8 mouse cellular contexts compared by ENCODE assay signal in genomic region chr3:37906806-37907251, GRCm38 (mm10).
DNase-seq lines count a peak whose midpoint lies in the region; ATAC-seq lines count a peak whose summit lies in the region.

No protein-coding gene starts in this region.

- no peak for ATAC-seq in midbrain, embryonic 16.5 days
- ATAC-seq in kidney, embryonic 16.5 days (ENCODE audit: low FRiP score, low TSS enrichment), result peak; percentile 88
- ATAC-seq in neural tube, embryonic 13.5 days (ENCODE audit: low read depth), result peak; percentile 90
- ATAC-seq in forebrain, embryonic 15.5 days (replicated peaks), result no peak

- no peak overlapping the region for H3K9ac ChIP-seq in midbrain, embryonic 16.5 days (ENCODE audit: low read depth, low read length)
- H3K9ac ChIP-seq in kidney, embryonic 16.5 days (replicated peaks; ENCODE audit: low read length), result no peak overlapping the region
- no peak overlapping the region for H3K9ac ChIP-seq in neural tube, embryonic 13.5 days
- no peak overlapping the region for H3K9ac ChIP-seq in forebrain, embryonic 15.5 days (replicated peaks)

- H3K9me3 ChIP-seq in midbrain, embryonic 10.5 days (replicated peaks), result 0 out of 2 replicates have a peak, but pooled peaks cover 8% of the 10 kb centered on the region
- H3K9me3 ChIP-seq in midbrain, embryonic 16.5 days (replicated peaks; ENCODE audit: control insufficient read depth, low read length, poor library complexity, severe bottlenecking), result no peaks in the 10 kb centered on the region
- no peaks in the 10 kb centered on the region for H3K9me3 ChIP-seq in heart, embryonic 10.5 days
- no peaks in the 10 kb centered on the region for H3K9me3 ChIP-seq in kidney, embryonic 16.5 days (ENCODE audit: low read length)
- no peaks in the 10 kb centered on the region for H3K9me3 ChIP-seq in neural tube, embryonic 13.5 days
- no peaks in the 10 kb centered on the region for H3K9me3 ChIP-seq in forebrain, embryonic 15.5 days

- H3K27me3 ChIP-seq in midbrain, embryonic 10.5 days (ENCODE audit: low read depth, poor library complexity, severe bottlenecking), result no peaks in the 10 kb centered on the region
- H3K27me3 ChIP-seq in midbrain, embryonic 16.5 days (ENCODE audit: control insufficient read depth, insufficient read depth, low read depth, low read length), result no peaks in the 10 kb centered on the region
- no peaks in the 10 kb centered on the region for H3K27me3 ChIP-seq in heart, embryonic 10.5 days (ENCODE audit: insufficient read depth, poor library complexity, severe bottlenecking)
- H3K27me3 ChIP-seq in kidney, embryonic 16.5 days (ENCODE audit: insufficient read depth, low read length), result no peaks in the 10 kb centered on the region
- peaks cover 77% of the 10 kb centered on the region for H3K27me3 ChIP-seq in neural tube, embryonic 13.5 days
- H3K27me3 ChIP-seq in forebrain, embryonic 15.5 days, result no peaks in the 10 kb centered on the region

- peak overlapping the region; percentile 75 for H3K27ac ChIP-seq in midbrain, embryonic 10.5 days (replicated peaks)
- no peak overlapping the region for H3K27ac ChIP-seq in midbrain, embryonic 16.5 days (ENCODE audit: low read length)
- H3K27ac ChIP-seq in heart, embryonic 10.5 days, result peak overlapping the region; percentile 68; the same call in 1 of the 2 replicates
- peak overlapping the region; percentile 84 for H3K27ac ChIP-seq in kidney, embryonic 16.5 days (ENCODE audit: low read length)
- peak overlapping the region; percentile 39; the same call in 1 of the 2 replicates for H3K27ac ChIP-seq in neural tube, embryonic 13.5 days (replicated peaks)
- no peak overlapping the region for H3K27ac ChIP-seq in forebrain, embryonic 15.5 days (replicated peaks)

- peak; percentile 16 for DNase-seq in midbrain, embryonic 10.5 days (ENCODE audit: low spot score)
- no peak for DNase-seq in heart, embryonic 10.5 days (ENCODE audit: low spot score)
- no peak for DNase-seq in cerebellum, adult 9-10 months
- no peak for DNase-seq in ovary, postnatal 10 days (ENCODE audit: low spot score)

- WGBS in midbrain, embryonic 10.5 days, result 41% methylated on average over 5 of the region's 5 CpGs
- 30% methylated on average over 5 of the region's 5 CpGs for WGBS in midbrain, embryonic 16.5 days
- 26% methylated on average over 5 of the region's 5 CpGs for WGBS in heart, embryonic 10.5 days
- 7% methylated on average over 5 of the region's 5 CpGs for WGBS in kidney, embryonic 16.5 days
- 9% methylated on average over 5 of the region's 5 CpGs for WGBS in neural tube, embryonic 13.5 days
- 59% methylated on average over 5 of the region's 5 CpGs for WGBS in forebrain, embryonic 15.5 days

- H3K4me1 ChIP-seq in midbrain, embryonic 10.5 days, result peaks cover 18% of the 10 kb centered on the region
- H3K4me1 ChIP-seq in midbrain, embryonic 16.5 days (ENCODE audit: control insufficient read depth, insufficient read depth, low read length), result no peaks in the 10 kb centered on the region
- peaks cover 21% of the 10 kb centered on the region for H3K4me1 ChIP-seq in heart, embryonic 10.5 days
- peaks cover 36% of the 10 kb centered on the region for H3K4me1 ChIP-seq in kidney, embryonic 16.5 days (ENCODE audit: insufficient read depth, low read length)
- H3K4me1 ChIP-seq in neural tube, embryonic 13.5 days (replicated peaks), result peaks cover 22% of the 10 kb centered on the region
- no peaks in the 10 kb centered on the region for H3K4me1 ChIP-seq in forebrain, embryonic 15.5 days

- no peak overlapping the region for H3K4me3 ChIP-seq in midbrain, embryonic 10.5 days
- H3K4me3 ChIP-seq in midbrain, embryonic 16.5 days (ENCODE audit: low read depth, low read length), result no peak overlapping the region
- no peak overlapping the region for H3K4me3 ChIP-seq in heart, embryonic 10.5 days
- no peak overlapping the region for H3K4me3 ChIP-seq in kidney, embryonic 16.5 days (ENCODE audit: low read length)
- H3K4me3 ChIP-seq in neural tube, embryonic 13.5 days, result no peak overlapping the region
- no peak overlapping the region for H3K4me3 ChIP-seq in forebrain, embryonic 15.5 days

- no peaks in the 10 kb centered on the region for H3K36me3 ChIP-seq in midbrain, embryonic 10.5 days
- no peaks in the 10 kb centered on the region for H3K36me3 ChIP-seq in midbrain, embryonic 16.5 days (ENCODE audit: control insufficient read depth, insufficient read depth, low read length)
- H3K36me3 ChIP-seq in heart, embryonic 10.5 days, result no peaks in the 10 kb centered on the region
- no peaks in the 10 kb centered on the region for H3K36me3 ChIP-seq in kidney, embryonic 16.5 days (ENCODE audit: insufficient read depth, low read length)
- H3K36me3 ChIP-seq in neural tube, embryonic 13.5 days, result no peaks in the 10 kb centered on the region
- no peaks in the 10 kb centered on the region for H3K36me3 ChIP-seq in forebrain, embryonic 15.5 days

- H3K4me2 ChIP-seq in midbrain, embryonic 16.5 days (ENCODE audit: low read length), result no peak overlapping the region
- H3K4me2 ChIP-seq in kidney, embryonic 16.5 days (replicated peaks; ENCODE audit: low read depth, low read length), result peak overlapping the region; percentile 30
- H3K4me2 ChIP-seq in neural tube, embryonic 13.5 days, result peak overlapping the region; percentile 28; the same call in 1 of the 2 replicates
- no peak overlapping the region for H3K4me2 ChIP-seq in forebrain, embryonic 15.5 days (replicated peaks)

Comparison
In these comparisons a context has a peak if more than half of its experiments do, and no peak if none do; other contexts are left out.
1. H3K27ac ChIP-seq: peak in midbrain, embryonic 10.5 days (single experiment), heart, embryonic 10.5 days (single experiment), kidney, embryonic 16.5 days (single experiment) and neural tube, embryonic 13.5 days (single experiment); none in midbrain, embryonic 16.5 days (single experiment) and forebrain, embryonic 15.5 days (single experiment).
2. ATAC-seq: peak in kidney, embryonic 16.5 days (single experiment) and neural tube, embryonic 13.5 days (single experiment); none in midbrain, embryonic 16.5 days (single experiment) and forebrain, embryonic 15.5 days (single experiment).
3. H3K4me2 ChIP-seq: peak in kidney, embryonic 16.5 days (single experiment) and neural tube, embryonic 13.5 days (single experiment); none in midbrain, embryonic 16.5 days (single experiment) and forebrain, embryonic 15.5 days (single experiment).